Mouse (Mus musculus) ovary, adult 2 months (tissue): ENCODE results near the gene Bloc1s6. TPM values are rescaled to one million over a fixed set of nuclear protein-coding genes. Genes with fewer than 3 reads are reported as not detected.

Source experiments
- polyA plus RNA-seq: library from polyadenylated mRNA; depleted of rRNA; stranded (reverse); fragments of >200 nt; gene quantifications from 2 replicates; pipeline ENCODE4 v1.2.3, GENCODE M21; 2012; rRNA removed

Bloc1s6 gene
- polyA plus RNA-seq: 36.2 and 43.6 TPM in 2 replicates

DNA sequence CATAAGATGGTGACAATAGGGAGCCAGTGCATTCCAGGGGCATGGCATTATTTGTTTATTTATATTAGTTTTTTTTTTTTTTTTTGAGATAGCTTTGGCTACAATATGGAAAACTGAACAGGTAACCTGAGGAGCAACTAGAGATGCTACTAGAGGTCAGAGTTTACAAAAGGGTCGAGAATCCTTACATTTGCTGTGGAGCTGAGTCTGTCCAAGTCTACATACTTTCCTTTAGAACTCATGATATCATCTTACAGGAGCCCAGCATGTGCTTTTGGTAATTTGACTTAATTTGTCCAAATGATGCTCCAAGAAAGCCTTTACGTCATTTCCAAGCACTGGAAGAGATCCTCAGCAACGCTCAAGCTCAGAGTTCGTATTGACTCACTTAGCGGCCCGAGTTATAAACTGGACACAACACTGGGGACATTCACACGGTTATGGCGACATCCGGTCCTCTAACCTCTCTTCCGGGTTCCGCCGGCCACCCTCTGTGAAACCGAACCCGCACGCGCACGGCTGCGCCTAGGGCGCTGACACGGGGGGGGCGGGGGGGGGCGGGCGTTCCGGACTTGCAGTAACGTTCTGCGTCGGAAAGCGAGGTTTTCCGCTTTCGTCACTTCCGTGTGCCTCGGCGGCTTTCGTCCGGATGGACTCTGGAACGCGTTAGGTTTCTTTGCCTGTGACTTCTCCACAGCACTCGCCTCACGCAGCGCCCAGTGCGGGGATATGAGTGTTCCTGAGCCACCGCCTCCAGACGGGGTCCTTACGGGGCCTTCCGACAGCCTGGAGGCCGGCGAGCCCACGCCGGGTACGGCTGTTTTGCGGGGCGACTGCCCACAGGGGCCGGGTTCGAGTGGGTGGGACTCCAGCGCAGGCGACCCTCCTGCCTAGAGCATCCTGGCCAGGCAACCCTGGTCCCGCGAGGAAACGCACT lies at the start of gene Bloc1s6:
Gene Bloc1s6 (plus strand): TSS at position 610 of the 937 bp plus-strand sequence.

GRCm38 (mm10) chr2:122702181-122703036 lies 35.9 kb upstream of the Bloc1s6 start, which contains the start of gene Slc30a4:
Slc30a4 (minus strand) TSS chr2:122702663.

GRCm38 (mm10) chr2:122765071-122765793 lies 26.9 kb downstream of the Bloc1s6 start, which contains the start of gene Sqor:
Sqor (plus strand) TSS chr2:122765237.

Other genes starting within 250 kb of the Bloc1s6 start
- gene Gatm, start 127.2 kb upstream of the Bloc1s6 start, polyA plus RNA-seq: 22.1 and 28.6 TPM in 2 replicates
- not detected in 2 replicates for gene AA467197, start 101.5 kb upstream of the Bloc1s6 start, polyA plus RNA-seq
- 5.3 and 5.6 TPM in 2 replicates for gene Slc30a4, start 35.8 kb upstream of the Bloc1s6 start, polyA plus RNA-seq
- 22.5 and 22.6 TPM in 2 replicates for gene Sqor, start 26.7 kb downstream of the Bloc1s6 start, polyA plus RNA-seq